Mouse (Mus musculus) telencephalon, adult 2 months (tissue): Measurements from ENCODE around the gene Cep350.

Experiments
- DNase-seq: peaks from one replicate; pipeline ENCODE4 v3.0.0-alpha.2; 2011; ENCODE audit warnings: low read depth, low spot score

Cep350 gene

GRCm38 (mm10) chr1:155809706-155810442 is 163.2 kb downstream of the Cep350 start:
- no peak for DNase-seq

DNA sequence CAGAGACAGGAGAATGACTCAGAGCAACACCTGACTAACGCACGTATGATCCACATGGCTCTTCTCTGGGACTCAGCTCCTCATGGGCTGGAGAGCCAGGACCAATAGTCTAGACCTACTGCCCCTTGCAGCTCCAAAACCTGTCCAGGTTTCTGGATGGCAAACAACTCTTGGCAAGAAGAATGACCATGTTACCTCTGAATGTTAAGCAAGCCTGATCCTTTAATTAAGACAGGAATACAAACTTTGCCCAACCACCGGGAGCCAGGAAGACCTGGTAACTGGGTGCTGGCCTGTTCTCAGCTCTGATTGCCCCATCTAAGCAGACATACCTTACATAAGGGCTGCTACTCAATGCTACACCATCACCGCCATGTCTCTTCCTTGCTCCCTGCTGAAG is 164.8 kb downstream of the Cep350 start:
- no peak for DNase-seq

GRCm38 (mm10) chr1:155805607-155806006 is 167.4 kb downstream of the Cep350 start:
- no peak for DNase-seq

DNA sequence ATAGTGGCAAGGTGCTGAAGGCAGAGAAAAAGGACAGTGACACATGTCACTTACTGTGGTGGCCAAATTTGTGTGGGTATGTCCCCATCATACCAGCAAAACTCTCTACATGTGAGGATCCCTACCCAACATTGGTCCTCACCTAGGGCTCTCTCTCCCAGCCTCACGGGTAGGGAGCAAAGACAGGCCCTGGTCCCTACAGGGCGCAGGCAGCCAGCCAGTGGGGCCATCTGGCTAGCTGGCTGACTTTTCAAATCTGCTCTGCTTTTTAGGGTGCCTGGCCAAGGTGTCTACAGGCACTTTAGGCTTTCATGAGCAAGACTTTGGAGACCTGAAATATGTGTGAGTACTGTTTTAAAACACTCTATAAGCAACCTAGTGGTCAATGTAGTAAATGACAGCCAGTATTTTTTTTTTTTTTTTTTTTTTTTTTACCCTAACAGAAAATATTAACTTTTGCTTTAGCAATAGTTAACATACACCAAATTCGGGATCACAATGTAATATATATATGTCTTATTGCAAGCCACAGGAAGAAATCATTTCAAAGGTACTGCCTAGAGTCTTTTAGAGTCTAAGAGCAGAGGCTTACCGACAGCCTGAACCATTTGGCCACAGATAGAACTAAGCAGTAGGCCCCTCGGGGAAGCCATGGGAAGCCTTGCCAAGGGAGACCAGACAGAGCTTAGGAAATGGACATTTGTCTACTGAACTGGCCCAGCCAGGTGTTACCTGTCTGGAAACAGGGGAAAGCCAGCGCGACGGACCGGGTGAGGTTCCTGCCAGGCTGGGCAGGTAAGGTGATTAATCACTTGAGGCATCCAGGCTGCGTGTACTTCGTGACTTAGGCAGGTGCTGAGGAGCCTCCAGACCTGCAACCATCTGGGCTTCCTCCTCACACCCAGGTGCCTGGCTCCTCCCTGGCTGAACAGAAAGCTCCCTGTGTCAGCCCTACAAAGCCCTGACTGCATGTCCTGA is 171.8 kb downstream of the Cep350 start:
- no peak for DNase-seq

GRCm38 (mm10) chr1:155798000-155798399 is 175.1 kb downstream of the Cep350 start:
- no peak for DNase-seq

- no peak for DNase-seq
Observed at GRCm38 (mm10) chr1:155797425-155797824, 175.6 kb downstream of the Cep350 start.

DNA sequence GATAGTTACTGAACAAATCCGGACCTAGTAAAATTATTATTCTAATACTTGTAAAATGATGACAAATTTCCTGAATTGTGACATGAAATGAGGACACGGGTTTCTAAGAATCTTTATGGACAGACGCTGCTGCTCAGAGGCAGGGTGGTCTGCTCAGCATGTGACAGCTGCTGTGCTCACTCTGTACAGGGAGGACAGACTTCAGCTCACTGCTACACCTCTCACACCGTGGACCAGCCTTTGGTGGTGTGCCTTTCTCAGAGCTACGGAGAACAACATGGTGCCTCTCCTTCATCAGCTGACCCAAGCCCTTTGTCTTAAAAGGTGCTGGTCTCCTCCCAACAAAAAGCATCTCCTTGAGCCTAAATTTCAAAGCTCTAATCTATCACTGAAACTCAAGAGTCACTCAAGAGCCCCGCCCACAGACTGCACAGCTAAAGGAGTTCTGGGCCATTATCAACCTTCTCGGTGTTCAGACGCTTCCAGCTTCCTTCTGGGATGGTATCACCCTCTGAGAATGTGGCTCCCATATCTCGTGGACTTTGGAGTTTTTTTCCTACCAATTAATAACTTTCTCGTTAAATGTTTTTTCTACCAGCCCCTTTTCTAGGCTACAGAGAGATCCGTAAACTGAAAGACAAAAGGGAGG is 176.2 kb downstream of the Cep350 start:
- DNase-seq: no peak

GRCm38 (mm10) chr1:155795791-155796233 is 177.2 kb downstream of the Cep350 start:
- DNase-seq: no peak
